Mouse (Mus musculus) MEL (cell line): ENCODE results near the gene Col6a3.

Experiments used
- BHLHE40 ChIP-seq: IDR thresholded peaks from 2 replicates; pipeline ENCODE4 v1.6.1; 2012; ENCODE audit warnings: low read depth, mild to moderate bottlenecking, inconsistent platforms, low read length, improper control_type of control experiment, borderline replicate concordance
- CTCF ChIP-seq, 3 experiments: IDR thresholded peaks in 2 of 3; conservative IDR thresholded peaks in 1 of 3; 2 replicates each; pipeline ENCODE4 v1.5.1; 2011 to 2012; ENCODE audit warnings: low read length in 3 of 3, low read depth in 2 of 3, mild to moderate bottlenecking in 2 of 3, improper control_type of control experiment in 1 of 3, inconsistent platforms in 1 of 3, mixed read lengths in 1 of 3, moderate library complexity in 1 of 3; ENCODE audit not compliant: control insufficient read depth in 1 of 3, insufficient read depth in 1 of 3, poor library complexity in 1 of 3, severe bottlenecking in 1 of 3
- E2F4 ChIP-seq: IDR thresholded peaks from 2 replicates; pipeline ENCODE4 v1.6.1; 2011; ENCODE audit warnings: low read depth, low read length, improper control_type of control experiment, borderline replicate concordance
- EP300 ChIP-seq, 2 experiments: IDR thresholded peaks; 2 replicates each; pipeline ENCODE4 v1.6.1; 2011; ENCODE audit warnings: improper control_type of control experiment in 2 of 2, low read length in 2 of 2, low read depth in 1 of 2, mild to moderate bottlenecking in 1 of 2
- GABPA ChIP-seq: IDR thresholded peaks from 2 replicates; pipeline ENCODE4 v1.6.1; 2012; ENCODE audit warnings: low read depth, mild to moderate bottlenecking, inconsistent platforms, low read length, improper control_type of control experiment, moderate library complexity
- GATA1 ChIP-seq: IDR thresholded peaks from 2 replicates; pipeline ENCODE4 v1.6.1; 2011; ENCODE audit warnings: low read depth, low read length, improper control_type of control experiment
- MAX ChIP-seq: IDR thresholded peaks from 2 replicates; pipeline ENCODE4 v1.6.1; 2011; ENCODE audit warnings: low read length, improper control_type of control experiment
- MAZ ChIP-seq: IDR thresholded peaks from 2 replicates; pipeline ENCODE4 v1.6.1; 2012; ENCODE audit warnings: low read depth, mild to moderate bottlenecking, inconsistent platforms, low read length, improper control_type of control experiment
- MEF2A ChIP-seq: IDR thresholded peaks from 2 replicates; pipeline ENCODE4 v1.6.1; 2014; ENCODE audit warnings: low read depth, mild to moderate bottlenecking, inconsistent platforms, low read length, improper control_type of control experiment; ENCODE audit not compliant: poor library complexity, insufficient replicate concordance, severe bottlenecking; ENCODE audit errors: extremely low read depth
- MXI1 ChIP-seq: IDR thresholded peaks from 2 replicates; pipeline ENCODE4 v1.6.1; 2011; ENCODE audit warnings: mild to moderate bottlenecking, low read depth, low read length, improper control_type of control experiment
- MYC ChIP-seq: IDR thresholded peaks from 2 replicates; pipeline ENCODE4 v1.6.1; 2011; ENCODE audit warnings: low read depth, mild to moderate bottlenecking, low read length, improper control_type of control experiment, moderate library complexity
- POLR2A ChIP-seq, 2 experiments: IDR thresholded peaks; 2 replicates each; pipeline ENCODE4 v1.6.1; 2011 to 2012; ENCODE audit warnings: low read length in 2 of 2, mild to moderate bottlenecking in 2 of 2, control low read depth in 1 of 2, improper control_type of control experiment in 1 of 2, low read depth in 1 of 2, moderate library complexity in 1 of 2; ENCODE audit not compliant: control insufficient read depth in 1 of 2, insufficient read depth in 1 of 2, poor library complexity in 1 of 2
- SMC3 ChIP-seq: IDR thresholded peaks from 2 replicates; pipeline ENCODE4 v1.6.1; 2011; ENCODE audit warnings: low read depth, low read length, improper control_type of control experiment
- UBTF ChIP-seq: IDR thresholded peaks from 2 replicates; pipeline ENCODE4 v1.6.1; 2012; ENCODE audit warnings: low read depth, mild to moderate bottlenecking, inconsistent platforms, low read length, improper control_type of control experiment, moderate library complexity, borderline replicate concordance; ENCODE audit not compliant: insufficient read depth

GRCm38 (mm10) chr1:90722021-90722420 lies 121.8 kb downstream of the Col6a3 start:
- no peak for TF ChIP-seq MEF2A
- TF ChIP-seq POLR2A (IDR thresholded peaks at IDR 0.05; ENCODE audit: control insufficient read depth in 1 of 2, insufficient read depth in 1 of 2, low read depth in 1 of 2, low read length in 2 of 2, poor library complexity in 1 of 2), result no peak
- TF ChIP-seq CTCF (IDR thresholded peaks at IDR 0.05 in 2 of 3, conservative IDR thresholded peaks at IDR 0.05 in 1 of 3; ENCODE audit: control insufficient read depth in 1 of 3, insufficient read depth in 1 of 3, low read depth in 2 of 3, low read length in 3 of 3, poor library complexity in 1 of 3, severe bottlenecking in 1 of 3), result no peak
- TF ChIP-seq MAX, result no peak
- TF ChIP-seq BHLHE40, result no peak
- no peak for TF ChIP-seq EP300 (IDR thresholded peaks at IDR 0.05; ENCODE audit: low read depth in 1 of 2, low read length in 2 of 2)
- no peak for TF ChIP-seq SMC3
- no peak for TF ChIP-seq GATA1
- TF ChIP-seq MAZ, result no peak
- TF ChIP-seq MXI1, result no peak
- TF ChIP-seq E2F4, result no peak
- TF ChIP-seq MYC, result no peak
- no peak for TF ChIP-seq UBTF
- TF ChIP-seq GABPA, result no peak
